Mouse (Mus musculus) embryonic facial prominence, embryonic 11.5 days (tissue): ENCODE results near the gene Gm49380. TPM values are rescaled to one million over a fixed set of nuclear protein-coding genes. Genes with fewer than 3 reads are reported as not detected.
"Not testable (repeated sequence)": the region's sequence is repeated elsewhere in the genome, so short reads cannot be mapped to it uniquely, and the experiment has no call there.

ENCODE experiments used
- ATAC-seq: fragments of 200-750 bp; cut with Nextera tagmentation; replicated peaks from 2 replicates; pipeline ENCODE4 v1.8.0; 2017; ENCODE audit warnings: low read depth; ENCODE audit not compliant: insufficient number of reproducible peaks, low FRiP score, low TSS enrichment
- DNase-seq: peaks from one replicate; pipeline ENCODE4 v3.0.0-alpha.2; 2015; ENCODE audit warnings: low spot score
- H3K27ac ChIP-seq: fragments of 300-500 bp; sonication (generic); replicated peaks from 2 replicates; pipeline ENCODE4 v1.5.1; 2014; ENCODE audit warnings: mild to moderate bottlenecking, low read depth, low read length, control low read depth
- H3K27me3 ChIP-seq: fragments of 300-500 bp; sonication (generic); 2 replicates; pipeline ENCODE4 v1.6.1; 2014; ENCODE audit warnings: mild to moderate bottlenecking, low read length, moderate library complexity, mixed read lengths; ENCODE audit not compliant: control insufficient read depth, insufficient read depth
- H3K36me3 ChIP-seq: fragments of 300-500 bp; sonication (generic); replicated peaks from 2 replicates; pipeline ENCODE4 v1.6.1; 2014; ENCODE audit warnings: low read depth, mild to moderate bottlenecking, low read length, moderate library complexity, mixed read lengths; ENCODE audit not compliant: control insufficient read depth, insufficient read depth
- H3K4me1 ChIP-seq: fragments of 300-500 bp; sonication (generic); 2 replicates; pipeline ENCODE4 v1.6.1; 2014; ENCODE audit warnings: low read length, mixed read lengths; ENCODE audit not compliant: control insufficient read depth, insufficient read depth
- H3K4me2 ChIP-seq: fragments of 300-500 bp; sonication (generic); 2 replicates; pipeline ENCODE4 v1.6.1; 2014; ENCODE audit warnings: low read depth, mild to moderate bottlenecking, control low read depth, low read length, moderate library complexity
- H3K4me3 ChIP-seq: fragments of 300-500 bp; sonication (generic); 2 replicates; pipeline ENCODE4 v1.5.1; 2014; ENCODE audit warnings: low read depth, low read length, control low read depth
- H3K9ac ChIP-seq: fragments of 300-500 bp; sonication (generic); replicated peaks from 2 replicates; pipeline ENCODE4 v1.6.1; 2014; ENCODE audit warnings: mild to moderate bottlenecking, control low read depth, low read length
- H3K9me3 ChIP-seq: fragments of 300-500 bp; sonication (generic); replicated peaks from 2 replicates; pipeline ENCODE4 v1.6.1; 2016; ENCODE audit warnings: mild to moderate bottlenecking, low read length, inconsistent platforms, mixed read lengths; ENCODE audit not compliant: control insufficient read depth
- WGBS: fragments of 180-500 bp; shearing (Covaris S2); extraction: QIAGEN DNeasy Blood & Tissue Kit; methylation state at CpG from one replicate; pipeline ENCODE4 v1.1.7; 2014; 5-methylcytosine and 5-hydroxymethylcytosine counted together
- polyA plus RNA-seq: library from polyadenylated mRNA; unstranded; fragments of >200 nt; fragmentation: Nextera tagmentation; extraction: Ambion mirVana; gene quantifications from 2 replicates; pipeline ENCODE4 v1.2.1, GENCODE M21; 2014

The Gm49380 gene
- polyA plus RNA-seq, 1 experiment from 2014 or later = 0.08 TPM

DNA sequence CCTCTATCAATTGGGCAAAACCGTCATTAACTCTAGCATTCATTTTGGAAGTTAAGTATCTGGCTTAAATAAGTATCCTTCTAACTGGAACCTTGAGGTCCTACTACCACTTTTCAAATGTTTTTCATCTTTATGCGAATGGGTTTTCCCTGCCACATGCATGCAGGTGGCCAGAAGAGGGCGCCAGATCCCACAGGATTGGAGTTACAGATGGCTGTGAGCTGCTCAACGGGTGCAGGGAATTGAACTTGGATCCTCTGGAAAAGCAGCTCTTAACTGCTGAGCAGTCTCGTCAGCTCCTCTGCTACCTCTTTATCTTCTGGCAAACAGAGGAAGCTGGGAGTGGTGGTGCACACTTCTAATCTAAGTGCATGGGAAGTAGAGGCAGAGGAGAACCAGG lies 5.7 kb upstream of the Gm49380 start:
- no peaks in the 10 kb centered on the region for H3K36me3 ChIP-seq
- H3K9ac ChIP-seq = no peak overlapping the region
- WGBS = 42% methylated on average over 5 of the region's 5 CpGs
- no peaks in the 10 kb centered on the region for H3K9me3 ChIP-seq
- no peak for ATAC-seq
- no peak overlapping the region for H3K27ac ChIP-seq
- H3K27me3 ChIP-seq = no peaks in the 10 kb centered on the region
- no peak overlapping the region for H3K4me3 ChIP-seq
- peak; percentile 26 for DNase-seq
- no peak overlapping the region for H3K4me2 ChIP-seq
- H3K4me1 ChIP-seq = no peaks in the 10 kb centered on the region

DNA sequence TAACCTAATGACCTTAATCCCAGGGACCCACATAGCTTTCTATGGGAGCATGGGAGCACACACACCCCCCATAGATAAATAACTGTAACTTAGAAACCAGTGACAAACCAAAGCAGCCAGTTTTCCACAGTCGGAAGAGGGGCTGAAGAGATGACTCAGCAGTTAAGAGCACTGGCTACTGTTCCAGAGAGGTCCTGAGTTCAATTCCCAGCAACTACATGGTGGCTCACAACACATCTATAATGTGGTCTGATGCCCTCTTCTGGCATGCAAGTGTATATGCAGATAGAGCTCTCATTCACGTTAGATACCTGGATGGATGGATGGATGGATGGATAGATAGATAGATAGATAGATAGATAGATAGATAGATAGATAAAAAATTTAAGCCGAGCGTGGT lies 2.9 kb upstream of the Gm49380 start:
- no peak for DNase-seq
- 90% methylated on average over 4 of the region's 4 CpGs for WGBS

DNA sequence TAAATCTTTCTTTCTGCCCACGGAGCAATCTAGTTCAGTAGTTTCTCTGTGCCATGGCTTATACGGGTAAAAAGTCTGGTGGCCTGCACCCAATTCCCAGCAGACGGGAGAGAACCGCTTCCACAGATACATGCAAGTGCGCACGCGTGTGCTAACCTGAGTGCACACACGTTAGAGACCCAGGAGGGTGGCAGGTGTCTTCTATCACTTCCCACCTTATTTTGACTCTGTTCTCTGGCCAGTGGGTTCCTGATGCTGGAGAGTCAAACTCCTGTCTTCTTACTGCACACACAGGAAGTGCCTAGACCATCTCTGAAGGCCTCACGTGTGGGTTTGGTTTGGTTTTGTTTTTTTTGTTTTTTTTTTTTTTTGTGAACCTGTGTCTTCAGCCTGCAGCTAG lies 2.3 kb upstream of the Gm49380 start:
- Histone ChIP-seq H3K27me3 (no peaks in the 10 kb centered on the region), H3K9ac (no peak overlapping the region), H3K27ac (no peak overlapping the region), H3K9me3 (no peaks in the 10 kb centered on the region), H3K4me3 (no peak overlapping the region), H3K36me3 (no peaks in the 10 kb centered on the region), H3K4me1 (no peaks in the 10 kb centered on the region), H3K4me2 (no peak overlapping the region)
- 91% methylated on average over 9 of the region's 9 CpGs for WGBS
- DNase-seq (no peak), ATAC-seq (no peak)

More for the DNA sequence above, 2.9 kb upstream of the Gm49380 start:
- no peaks in the 10 kb centered on the region for H3K4me1 ChIP-seq
- no peak for ATAC-seq
- no peaks in the 10 kb centered on the region for H3K9me3 ChIP-seq
- H3K4me2 ChIP-seq = no peak overlapping the region
- no peak overlapping the region for H3K27ac ChIP-seq
- H3K27me3 ChIP-seq = no peaks in the 10 kb centered on the region
- H3K9ac ChIP-seq = no peak overlapping the region
- H3K4me3 ChIP-seq = no peak overlapping the region
- H3K36me3 ChIP-seq = no peaks in the 10 kb centered on the region

DNA sequence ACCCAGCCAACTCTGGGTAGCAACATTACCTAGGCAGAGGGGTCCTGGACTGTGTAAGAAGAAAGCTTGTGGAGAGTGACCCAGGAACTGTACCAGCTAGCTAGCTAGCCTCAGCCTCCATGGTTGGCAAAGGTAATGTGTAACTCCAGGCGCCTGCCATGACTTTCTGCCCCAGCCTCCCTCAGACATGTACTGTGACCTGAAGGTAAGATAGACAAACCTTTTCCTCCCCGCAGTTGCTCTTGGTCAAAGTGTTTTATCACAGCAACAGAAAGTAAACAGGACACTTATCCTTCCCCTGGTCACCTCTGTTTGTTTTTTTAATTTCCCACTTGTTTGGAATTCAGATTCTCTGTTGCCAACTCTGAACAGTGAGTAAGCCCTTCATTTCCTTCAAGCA lies 1.2 kb upstream of the Gm49380 start:
- 91% methylated on average over 2 of the region's 2 CpGs for WGBS
- H3K27ac ChIP-seq = no peak overlapping the region

DNA sequence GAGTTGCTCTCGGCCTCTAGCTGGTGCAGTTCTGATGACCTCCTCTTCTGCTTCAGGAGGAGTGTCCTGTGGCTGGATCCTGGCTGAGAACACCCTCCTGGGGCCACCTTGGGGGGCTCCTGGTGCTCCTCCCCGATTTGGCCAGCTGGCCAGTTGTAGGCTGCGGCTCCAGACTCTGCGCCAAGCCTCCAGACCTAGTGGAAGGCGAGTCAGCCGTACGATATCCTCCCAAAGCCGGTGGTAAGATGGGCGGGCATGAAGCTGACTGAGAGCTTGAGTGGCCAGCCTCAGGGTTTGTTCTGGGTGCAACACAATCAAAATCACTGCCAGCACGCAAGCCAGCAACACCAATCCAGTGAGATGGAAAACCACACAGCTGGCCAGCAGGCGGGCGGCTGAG lies 1.4 kb downstream of the Gm49380 start:
- Histone ChIP-seq H3K4me2 (peak overlapping the region; percentile 4; the same call in 1 of the 2 replicates), H3K4me1 (peaks cover 19% of the 10 kb centered on the region)
- H3K36me3 ChIP-seq, DNase-seq, ATAC-seq, H3K27ac ChIP-seq, H3K4me3 ChIP-seq, H3K9ac ChIP-seq, H3K27me3 ChIP-seq, H3K9me3 ChIP-seq: not testable (repeated sequence)
- WGBS = 77% methylated on average over 10 of the region's 12 CpGs

More for the DNA sequence above, 1.2 kb upstream of the Gm49380 start:
- H3K9me3 ChIP-seq = no peaks in the 10 kb centered on the region
- H3K27me3 ChIP-seq = no peaks in the 10 kb centered on the region
- H3K4me2 ChIP-seq = no peak overlapping the region
- no peaks in the 10 kb centered on the region for H3K36me3 ChIP-seq
- DNase-seq = no peak
- ATAC-seq = no peak
- H3K9ac ChIP-seq = no peak overlapping the region
- H3K4me1 ChIP-seq = peaks cover 5% of the 10 kb centered on the region; the same call in 1 of the 2 replicates
- no peak overlapping the region for H3K4me3 ChIP-seq

DNA sequence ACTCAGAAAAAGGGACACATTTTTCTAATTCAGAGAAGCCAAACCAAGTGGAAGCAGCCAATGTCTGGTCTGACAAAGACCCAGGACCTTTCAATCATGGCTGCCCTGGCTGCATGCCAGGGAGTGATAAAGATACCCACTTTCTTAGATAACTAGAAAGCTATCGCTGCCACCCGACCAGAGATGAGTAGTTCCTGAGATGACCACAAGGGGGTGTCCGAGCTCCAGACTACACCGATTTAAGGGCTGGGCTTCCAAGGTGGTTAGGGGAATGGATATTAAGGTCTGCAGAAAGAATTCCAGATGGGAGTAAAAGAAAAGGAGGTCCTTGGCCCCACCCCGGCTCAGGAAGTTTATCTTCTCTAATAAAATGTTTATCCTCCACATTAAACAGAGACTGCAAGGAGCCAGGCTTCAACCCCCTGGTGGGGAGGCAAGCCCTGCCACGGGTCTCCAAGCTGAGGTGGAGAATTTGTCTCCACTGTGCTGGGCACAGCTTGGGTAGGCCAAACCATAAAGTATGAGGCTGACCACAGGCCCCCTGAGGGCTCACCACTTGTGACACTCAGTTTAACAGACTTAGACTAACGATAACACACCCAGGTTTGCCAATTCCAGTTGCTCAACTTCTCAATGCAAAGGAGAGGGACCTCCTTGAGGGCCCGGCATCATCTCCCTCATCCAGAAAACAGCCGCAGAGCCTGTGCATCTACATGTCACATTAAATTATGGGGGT lies 3.8 kb downstream of the Gm49380 start:
- Histone ChIP-seq H3K27ac (no peak overlapping the region), H3K9ac (no peak overlapping the region; the same call in 1 of the 2 replicates), H3K27me3 (no peaks in the 10 kb centered on the region), H3K4me3 (peak overlapping the region; percentile 9), H3K9me3 (no peaks in the 10 kb centered on the region), H3K4me2 (peak overlapping the region; percentile 25; the same call in 1 of the 2 replicates), H3K4me1 (peaks cover 19% of the 10 kb centered on the region), H3K36me3 (no peaks in the 10 kb centered on the region; the same call in 1 of the 2 replicates)
- 33% methylated on average over 9 of the region's 9 CpGs for WGBS
- ATAC-seq (no peak), DNase-seq (peak; percentile 84)

DNA sequence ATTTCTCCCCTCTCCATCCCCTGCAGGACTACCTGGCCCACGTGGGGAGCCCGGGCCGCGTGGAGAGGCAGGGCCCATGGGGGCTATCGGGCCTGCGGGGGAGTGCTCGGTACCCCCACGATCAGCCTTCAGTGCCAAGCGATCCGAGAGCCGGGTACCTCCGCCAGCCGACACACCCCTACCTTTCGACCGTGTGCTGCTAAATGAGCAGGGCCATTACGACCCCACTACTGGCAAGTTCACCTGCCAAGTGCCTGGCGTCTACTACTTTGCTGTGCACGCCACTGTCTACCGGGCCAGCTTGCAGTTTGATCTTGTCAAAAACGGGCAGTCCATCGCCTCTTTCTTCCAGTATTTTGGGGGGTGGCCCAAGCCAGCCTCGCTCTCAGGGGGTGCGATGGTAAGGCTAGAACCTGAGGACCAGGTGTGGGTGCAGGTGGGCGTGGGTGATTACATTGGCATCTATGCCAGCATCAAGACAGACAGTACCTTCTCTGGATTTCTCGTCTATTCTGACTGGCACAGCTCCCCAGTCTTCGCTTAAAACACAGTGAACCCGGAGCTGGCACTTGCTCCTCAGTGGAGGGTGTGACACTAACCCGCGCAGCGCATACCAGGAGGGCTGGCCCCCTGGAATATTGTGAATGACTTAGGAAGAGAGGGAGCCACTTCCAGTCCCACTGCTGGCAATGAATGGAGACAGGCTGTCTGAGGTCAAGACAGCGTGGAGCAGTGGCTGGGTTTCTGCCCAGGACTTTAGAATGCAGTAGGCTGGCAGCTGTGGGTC lies 4.8 kb downstream of the Gm49380 start:
- H3K36me3 ChIP-seq = no peaks in the 10 kb centered on the region; the same call in 1 of the 2 replicates
- H3K9me3 ChIP-seq = no peaks in the 10 kb centered on the region
- H3K4me1 ChIP-seq = peaks cover 19% of the 10 kb centered on the region
- DNase-seq (no peak), ATAC-seq (no peak)
- H3K27me3 ChIP-seq = no peaks in the 10 kb centered on the region
- H3K27ac ChIP-seq = no peak overlapping the region
- H3K4me2 ChIP-seq = peak overlapping the region; percentile 25
- peak overlapping the region; percentile 13 for H3K9ac ChIP-seq
- WGBS = 78% methylated on average over 31 of the region's 31 CpGs
- H3K4me3 ChIP-seq = no peak overlapping the region
